Mouse (Mus musculus) myocyte (in vitro differentiated cells): Measurements from ENCODE around the gene Etv6. TPM values are rescaled to one million over a fixed set of nuclear protein-coding genes. Genes with fewer than 3 reads are reported as not detected.

Experiments used
- H3K27me3 ChIP-seq: one replicate; pipeline ENCODE4 v1.6.1; 2011; ENCODE audit not compliant: control insufficient read depth, insufficient read depth, insufficient read length
- H3K36me3 ChIP-seq: one replicate; pipeline ENCODE4 v1.6.1; 2011; ENCODE audit not compliant: control insufficient read depth, insufficient read depth
- H3K4me2 ChIP-seq: one replicate; pipeline ENCODE4 v1.6.1; 2011; ENCODE audit warnings: low read depth, control low read depth
- H3K4me3 ChIP-seq: one replicate; pipeline ENCODE4 v1.5.1; 2011; ENCODE audit warnings: mild to moderate bottlenecking, control low read depth, moderate library complexity
- H3K79me2 ChIP-seq: one replicate; pipeline ENCODE4 v1.6.1; 2011; ENCODE audit not compliant: control insufficient read depth, insufficient read depth
- H3ac ChIP-seq: one replicate; pipeline ENCODE4 v1.6.1; 2011; ENCODE audit not compliant: control insufficient read depth, insufficient read length
- CEBPB ChIP-seq: IDR thresholded peaks from 2 replicates; pipeline ENCODE4 v1.6.1; 2011; ENCODE audit warnings: mild to moderate bottlenecking, moderate library complexity; ENCODE audit not compliant: poor library complexity, insufficient read depth, severe bottlenecking
- E2F4 ChIP-seq: IDR thresholded peaks from one replicate; pipeline ENCODE4 v1.6.1; 2011; ENCODE audit warnings: mild to moderate bottlenecking, control low read depth, moderate library complexity; ENCODE audit not compliant: insufficient read depth
- MAX ChIP-seq: IDR thresholded peaks from one replicate; pipeline ENCODE4 v1.6.1; 2011; ENCODE audit warnings: low read depth, mild to moderate bottlenecking, control low read depth
- MYOD1 ChIP-seq, 3 experiments: IDR thresholded peaks; one replicate each; pipeline ENCODE4 v1.6.1; 2011; ENCODE audit warnings: control low read depth in 2 of 3, low read depth in 2 of 3, mild to moderate bottlenecking in 2 of 3, moderate library complexity in 1 of 3; ENCODE audit not compliant: insufficient read length in 2 of 3, control insufficient read depth in 1 of 3
- MYOG ChIP-seq, 3 experiments: IDR thresholded peaks; one replicate each; pipeline ENCODE4 v1.6.1; 2011; ENCODE audit warnings: control low read depth in 2 of 3, low read depth in 2 of 3, mild to moderate bottlenecking in 2 of 3; ENCODE audit not compliant: insufficient read length in 2 of 3, control insufficient read depth in 1 of 3, insufficient read depth in 1 of 3
- POLR2A ChIP-seq: IDR thresholded peaks from one replicate; pipeline ENCODE4 v1.6.1; 2011; ENCODE audit warnings: low read depth, mild to moderate bottlenecking, control low read depth, moderate library complexity; ENCODE audit not compliant: insufficient read length
- POLR2AphosphoS2 ChIP-seq: IDR thresholded peaks from one replicate; pipeline ENCODE4 v1.6.1; 2011; ENCODE audit warnings: low read depth, control low read depth; ENCODE audit not compliant: insufficient read length
- REST ChIP-seq: IDR thresholded peaks from one replicate; pipeline ENCODE4 v1.6.1; 2011; ENCODE audit warnings: mild to moderate bottlenecking, control low read depth, moderate library complexity; ENCODE audit not compliant: insufficient read depth, insufficient read length
- SRF ChIP-seq: IDR thresholded peaks from one replicate; pipeline ENCODE4 v1.6.1; 2011; ENCODE audit warnings: low read depth; ENCODE audit not compliant: control insufficient read depth, insufficient read length
- TCF12 ChIP-seq: IDR thresholded peaks from one replicate; pipeline ENCODE4 v1.6.1; 2011; ENCODE audit warnings: mild to moderate bottlenecking, control low read depth; ENCODE audit not compliant: poor library complexity, insufficient read depth, severe bottlenecking
- TCF3 ChIP-seq: IDR thresholded peaks from one replicate; pipeline ENCODE4 v1.6.1; 2011; ENCODE audit warnings: low read depth, control low read depth; ENCODE audit not compliant: insufficient read length
- USF1 ChIP-seq: IDR thresholded peaks from one replicate; pipeline ENCODE4 v1.6.1; 2011; ENCODE audit warnings: low read depth, mild to moderate bottlenecking, control low read depth, moderate library complexity
- polyA plus RNA-seq: library from polyadenylated mRNA; unstranded; fragments of >200 nt; fragmentation: generic; extraction: Trizol; gene quantifications from one replicate; pipeline ENCODE4 v1.2.1, GENCODE M21; 2012; ENCODE audit warnings: missing spikeins

Gene Etv6
- polyA plus RNA-seq, 1 experiment = 6.8 TPM

DNA sequence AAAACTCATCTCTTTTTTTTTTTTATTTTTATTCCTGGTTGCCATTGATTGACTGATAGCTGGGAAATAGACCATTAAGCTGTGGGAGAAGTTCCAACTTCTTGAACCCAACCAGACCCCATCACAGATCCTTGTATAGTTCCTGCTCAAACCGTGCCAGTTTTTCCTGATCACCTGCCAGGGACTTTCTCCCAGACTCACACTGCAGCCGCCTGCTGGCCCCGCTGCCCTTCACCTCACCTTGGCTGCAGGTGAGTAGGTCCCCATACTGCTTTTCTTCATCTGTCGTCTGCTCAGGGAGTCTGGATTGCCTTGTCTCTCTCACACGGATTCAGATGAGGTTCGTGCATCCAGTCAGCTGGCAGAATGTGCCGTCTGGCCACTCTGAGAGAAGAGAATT is 18.1 kb downstream of the Etv6 start:
- Histone ChIP-seq H3K79me2 (peaks cover 61% of the 10 kb centered on the region), H3K4me3 (no peak overlapping the region), H3K36me3 (no peaks in the 10 kb centered on the region), H3K4me2 (no peak overlapping the region), H3ac (no peak overlapping the region), H3K27me3 (no peaks in the 10 kb centered on the region)
- TF ChIP-seq TCF3 = no peak
- no peak for TF ChIP-seq CEBPB
- TF ChIP-seq SRF = no peak

DNA sequence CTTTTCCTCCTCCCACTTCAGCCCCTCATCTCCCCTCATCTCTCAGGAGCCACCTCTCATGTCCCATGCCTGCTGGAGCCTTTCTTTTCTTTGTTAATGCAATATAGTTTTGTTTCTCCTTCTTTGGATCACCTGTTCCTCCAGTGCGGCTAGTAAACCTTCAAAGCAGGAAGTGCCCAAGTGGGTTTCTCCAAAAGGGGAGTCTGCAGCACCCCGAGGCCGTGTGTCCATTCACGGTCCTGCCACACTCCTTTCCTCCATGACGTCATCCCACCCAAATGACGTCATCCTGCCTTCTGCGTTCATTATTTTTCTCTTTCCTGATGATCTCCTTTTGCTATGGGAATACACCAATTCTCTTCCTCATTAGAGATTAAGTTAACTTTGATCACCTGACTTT is 20.1 kb downstream of the Etv6 start:
- no peaks in the 10 kb centered on the region for H3K36me3 ChIP-seq
- no peaks in the 10 kb centered on the region for H3K27me3 ChIP-seq
- no peak overlapping the region for H3K4me3 ChIP-seq
- peaks cover 53% of the 10 kb centered on the region for H3K79me2 ChIP-seq
- TF ChIP-seq USF1 = no peak
- TF ChIP-seq CEBPB = no peak
- TF ChIP-seq TCF12 = no peak
- no peak for TF ChIP-seq REST
- no peak for TF ChIP-seq MYOD1 (IDR thresholded peaks at IDR 0.05; ENCODE audit: control insufficient read depth in 1 of 3, insufficient read length in 2 of 3, low read depth in 2 of 3)
- TF ChIP-seq MYOG (IDR thresholded peaks at IDR 0.05; ENCODE audit: control insufficient read depth in 1 of 3, insufficient read depth in 1 of 3, insufficient read length in 2 of 3, low read depth in 2 of 3) = no peak
- no peak for TF ChIP-seq POLR2A
- H3ac ChIP-seq = no peak overlapping the region
- no peak overlapping the region for H3K4me2 ChIP-seq

- Histone ChIP-seq H3K4me3 (no peak overlapping the region), H3K79me2 (peaks cover 42% of the 10 kb centered on the region), H3K36me3 (no peaks in the 10 kb centered on the region), H3K4me2 (no peak overlapping the region), H3K27me3 (no peaks in the 10 kb centered on the region), H3ac (no peak overlapping the region)
- TF ChIP-seq TCF12 = no peak
- TF ChIP-seq TCF3 = no peak
- no peak for TF ChIP-seq MYOD1 (IDR thresholded peaks at IDR 0.05; ENCODE audit: control insufficient read depth in 1 of 3, insufficient read length in 2 of 3, low read depth in 2 of 3)
- TF ChIP-seq MAX = no peak
- no peak for TF ChIP-seq SRF
- TF ChIP-seq E2F4 = no peak
- no peak for TF ChIP-seq USF1
- TF ChIP-seq POLR2A = no peak
- no peak for TF ChIP-seq MYOG (IDR thresholded peaks at IDR 0.05; ENCODE audit: control insufficient read depth in 1 of 3, insufficient read depth in 1 of 3, insufficient read length in 2 of 3, low read depth in 2 of 3)
- no peak for TF ChIP-seq POLR2AphosphoS2
- no peak for TF ChIP-seq REST
- no peak for TF ChIP-seq CEBPB
Measured at GRCm38 (mm10) chr6:134058451-134058850, 23.0 kb downstream of the Etv6 start.

- Histone ChIP-seq H3ac (no peak overlapping the region), H3K36me3 (no peaks in the 10 kb centered on the region), H3K4me2 (no peak overlapping the region), H3K27me3 (no peaks in the 10 kb centered on the region), H3K4me3 (no peak overlapping the region), H3K79me2 (peaks cover 37% of the 10 kb centered on the region)
- TF ChIP-seq MYOD1 (IDR thresholded peaks at IDR 0.05; ENCODE audit: control insufficient read depth in 1 of 3, insufficient read length in 2 of 3, low read depth in 2 of 3) (no peak), USF1 (no peak), MAX (no peak), E2F4 (no peak), TCF12 (no peak), TCF3 (no peak), REST (no peak), CEBPB (no peak), SRF (no peak), MYOG (IDR thresholded peaks at IDR 0.05; ENCODE audit: control insufficient read depth in 1 of 3, insufficient read depth in 1 of 3, insufficient read length in 2 of 3, low read depth in 2 of 3) (no peak), POLR2A (no peak)
Measured at GRCm38 (mm10) chr6:134058886-134059551, 23.5 kb downstream of the Etv6 start.

DNA sequence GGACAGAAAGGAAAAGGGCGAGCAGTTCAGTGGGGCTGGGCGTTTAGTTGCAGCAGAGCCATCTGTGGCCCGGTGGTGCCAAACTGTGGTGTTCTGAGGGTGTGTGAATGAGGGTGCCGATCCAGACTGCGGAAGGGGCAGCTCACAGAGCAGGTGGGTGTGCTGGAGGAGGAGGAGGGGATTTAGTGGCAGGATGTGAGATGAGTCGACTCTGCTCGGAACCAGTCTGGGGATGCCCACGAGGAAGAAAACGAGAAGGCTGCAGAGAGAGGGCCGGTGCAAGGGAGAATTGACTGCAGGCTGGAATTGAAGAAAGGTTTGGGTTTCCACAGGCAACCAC is 24.0 kb downstream of the Etv6 start:
- Histone ChIP-seq H3K79me2 (peaks cover 36% of the 10 kb centered on the region), H3K27me3 (no peaks in the 10 kb centered on the region), H3K36me3 (no peaks in the 10 kb centered on the region), H3ac (no peak overlapping the region), H3K4me3 (no peak overlapping the region), H3K4me2 (no peak overlapping the region)
- TF ChIP-seq TCF3 (no peak), MAX (no peak), TCF12 (no peak), CEBPB (no peak), MYOG (IDR thresholded peaks at IDR 0.05; ENCODE audit: control insufficient read depth in 1 of 3, insufficient read depth in 1 of 3, insufficient read length in 2 of 3, low read depth in 2 of 3) (no peak), E2F4 (no peak), SRF (no peak), USF1 (no peak), REST (no peak)
